Mouse (Mus musculus) hindlimb bud, embryonic 11.5 days (tissue): Measurements from ENCODE around the gene Gbp7.
"Not testable (repeated sequence)": the region's sequence is repeated elsewhere in the genome, so short reads cannot be mapped to it uniquely, and the experiment has no call there.

Source experiments
- DNase-seq: peaks from one replicate; pipeline ENCODE4 v3.0.0-alpha.2; 2012; ENCODE audit warnings: low read depth, low spot score; ENCODE audit errors: extremely low spot score

The Gbp7 gene

DNA sequence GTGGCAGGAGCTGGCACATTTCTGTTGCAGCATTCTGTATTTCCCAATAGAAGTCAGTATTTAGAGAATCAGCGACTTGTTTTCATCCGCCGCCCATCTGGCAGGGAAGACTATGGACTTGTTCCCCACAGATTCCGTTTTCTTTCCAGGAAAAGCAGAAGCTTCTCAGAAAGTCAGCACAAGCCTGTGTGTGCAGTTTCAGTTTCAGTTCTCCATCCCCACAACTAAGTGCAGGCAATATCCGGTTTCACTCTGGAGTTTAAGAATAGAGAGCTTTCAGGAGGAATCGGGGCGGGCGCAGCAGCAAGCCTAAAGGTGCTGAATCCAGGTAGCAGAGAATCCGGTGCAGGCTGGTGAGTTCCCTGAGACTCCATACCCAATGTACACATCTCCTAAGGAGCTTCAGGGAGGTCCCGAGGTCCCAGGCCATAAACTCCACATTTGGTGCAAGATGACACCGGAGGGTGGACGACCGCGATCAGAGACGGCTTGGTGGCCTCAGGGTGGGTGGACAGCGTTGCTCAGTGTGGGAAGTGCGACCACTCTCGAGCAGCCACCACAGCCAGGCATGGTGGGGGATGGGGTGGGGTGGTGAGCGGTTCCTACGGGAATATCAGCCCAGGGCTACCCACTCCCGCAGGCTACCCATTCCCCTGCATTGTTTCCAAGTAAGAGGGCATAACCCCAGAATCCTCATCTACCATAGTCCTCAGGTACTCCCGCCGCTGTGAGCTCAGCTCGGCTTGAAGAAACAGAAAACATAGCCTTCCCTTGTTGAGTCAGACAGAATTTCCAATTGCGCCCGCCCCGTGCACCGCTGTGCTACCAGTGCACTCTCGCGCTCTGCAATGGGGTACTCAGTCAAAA lies at the start of gene Gbp7:
Gene Gbp7, plus strand, starts transcription at position 256 of the 867 bp plus-strand sequence.
- DNase-seq: peak; percentile 20

- DNase-seq: no peak
Observed at GRCm38 (mm10) chr3:142490465-142490864, 39.7 kb upstream of the Gbp7 start.

DNA sequence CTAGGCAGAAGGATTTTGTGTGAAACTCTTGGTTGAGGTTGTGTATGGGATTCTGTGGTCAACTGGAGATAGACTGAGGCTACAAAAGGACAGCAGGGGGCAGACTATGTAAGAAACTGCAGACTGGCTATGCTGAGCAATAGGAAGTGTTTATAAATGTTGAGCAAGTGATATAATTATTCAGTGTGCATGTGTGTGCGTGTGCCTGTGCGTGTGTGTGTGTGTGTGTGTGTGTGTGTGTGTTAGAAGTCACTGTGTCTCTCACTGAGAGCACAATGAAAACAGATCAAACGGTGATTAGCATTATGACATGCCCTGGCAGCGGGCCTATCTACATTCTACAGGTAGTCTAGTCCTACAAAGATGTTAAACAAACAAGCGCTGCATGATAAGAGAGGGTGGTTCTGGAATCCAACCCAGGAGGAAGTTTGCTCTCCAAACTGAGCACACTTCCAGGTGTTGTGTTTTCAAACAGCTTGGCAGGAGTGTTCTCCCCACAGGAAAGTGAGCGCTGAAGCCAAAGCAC lies 36.5 kb upstream of the Gbp7 start, which contains the start of gene Gbp5:
Gene Gbp5, plus strand, starts transcription at position 443 of the 526 bp plus-strand sequence.
- no peak for DNase-seq

GRCm38 (mm10) chr3:142495146-142495655 lies 34.9 kb upstream of the Gbp7 start:
- no peak for DNase-seq

DNA sequence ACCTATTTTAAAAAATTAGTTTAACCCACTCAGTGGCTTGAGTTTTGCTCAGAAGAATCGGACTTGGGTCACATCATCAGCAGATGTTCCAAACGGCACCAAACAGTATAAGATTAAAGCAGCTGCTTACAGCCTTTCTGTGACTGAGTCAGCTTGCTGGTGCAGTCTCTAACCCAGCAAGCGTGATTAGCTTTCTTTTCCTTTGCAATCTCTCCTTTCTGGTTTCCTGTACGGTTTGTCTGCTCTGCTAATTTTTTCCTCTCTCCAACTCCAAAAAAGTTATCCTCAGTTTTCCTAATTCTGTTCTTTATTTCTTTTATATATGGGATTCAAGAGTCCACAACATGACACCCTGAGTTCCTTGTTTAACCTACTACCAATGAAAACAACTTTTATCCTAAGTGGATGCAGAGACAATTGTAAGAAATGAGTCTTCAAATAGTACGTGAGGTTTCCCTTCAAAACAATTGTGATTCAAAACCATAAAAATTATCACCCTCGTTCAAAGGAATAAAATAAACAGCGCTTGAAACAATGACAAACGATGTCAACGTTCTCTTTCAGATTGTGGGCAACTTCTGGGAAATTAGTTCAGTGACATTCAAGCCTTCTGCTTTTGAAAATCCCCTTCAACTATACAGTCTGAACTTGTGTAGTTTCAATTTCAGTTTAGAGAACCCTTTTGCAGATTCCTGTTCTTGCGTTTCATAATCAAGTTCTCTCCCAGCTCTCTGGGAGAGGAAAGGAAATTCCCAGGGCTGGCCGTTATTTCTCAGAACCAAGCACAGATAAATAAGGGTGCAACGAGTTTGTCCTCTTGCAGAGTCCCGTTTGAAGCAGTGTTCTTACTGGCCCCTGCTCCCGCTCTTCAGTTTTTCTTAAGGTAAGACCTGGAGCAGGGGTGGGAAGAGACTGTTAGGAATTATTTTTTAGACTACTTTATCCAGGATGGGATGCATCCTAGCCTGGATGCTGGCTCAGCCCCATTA lies 33.7 kb upstream of the Gbp7 start:
- no peak for DNase-seq

- no peak for DNase-seq
Observed at GRCm38 (mm10) chr3:142497123-142497841, 32.9 kb upstream of the Gbp7 start.

DNA sequence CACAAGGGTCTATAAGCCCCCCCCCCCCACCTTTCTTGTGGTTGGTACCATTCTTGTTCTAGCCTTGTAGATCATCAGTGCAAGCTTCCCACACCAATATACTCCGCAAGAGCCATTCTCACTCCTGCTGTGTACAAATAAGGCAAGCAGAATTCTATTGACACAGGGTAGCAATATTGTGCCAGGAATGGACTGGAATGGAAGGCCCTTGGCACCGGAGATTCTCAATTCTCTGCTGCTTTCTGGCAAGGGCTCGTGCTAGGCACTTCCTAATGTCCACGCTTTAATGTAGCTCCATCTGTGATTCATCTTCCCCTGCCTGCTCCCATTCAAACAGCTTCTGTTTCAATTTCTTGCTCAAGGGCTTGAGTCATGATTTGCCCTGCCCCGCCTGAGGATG lies 31.2 kb upstream of the Gbp7 start:
- no peak for DNase-seq

DNA sequence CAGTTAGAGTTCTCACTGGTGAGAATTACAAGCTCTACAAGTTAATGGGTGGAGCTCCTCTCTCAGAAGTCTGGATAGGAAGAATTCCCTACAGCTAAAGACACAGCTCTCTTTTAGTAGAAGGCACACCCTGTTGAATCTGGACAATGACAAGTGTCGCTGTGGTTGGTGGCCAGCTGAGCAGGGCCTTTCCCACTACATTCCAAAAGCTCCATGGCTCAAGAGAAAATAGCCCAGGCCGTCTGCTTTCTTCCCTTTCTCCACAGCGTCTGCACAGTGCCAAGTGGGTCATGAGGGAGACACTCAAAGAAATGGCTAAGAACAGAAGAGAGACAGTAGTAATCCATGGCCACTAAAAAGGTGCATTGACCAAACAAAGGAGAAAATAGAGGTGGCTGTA lies 2.0 kb upstream of the Gbp7 start:
- DNase-seq: no peak

- DNase-seq: no peak
Observed at GRCm38 (mm10) chr3:142529597-142529996, 545 bp upstream of the Gbp7 start.

DNA sequence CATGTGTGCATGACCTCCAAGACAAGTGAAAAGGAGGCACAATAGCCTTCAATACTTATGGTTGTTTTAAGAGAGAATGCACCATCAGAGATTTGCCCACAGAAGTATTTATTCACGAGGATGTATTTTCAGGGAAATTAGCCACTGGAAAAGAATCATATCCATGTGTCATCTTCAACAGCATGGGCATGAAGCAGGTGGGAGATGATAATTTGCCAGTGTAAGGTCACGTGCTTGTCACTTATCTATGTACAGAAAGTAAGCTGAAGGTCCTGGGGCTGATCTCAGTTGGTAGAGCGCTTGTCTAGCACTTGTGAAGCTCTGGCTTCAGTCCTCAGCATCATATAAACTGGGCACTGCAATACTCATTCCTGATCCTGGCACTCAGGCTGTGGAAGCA lies 1.5 kb downstream of the Gbp7 start:
- DNase-seq: no peak

GRCm38 (mm10) chr3:142533185-142533584 lies 3.0 kb downstream of the Gbp7 start:
- no peak for DNase-seq

DNA sequence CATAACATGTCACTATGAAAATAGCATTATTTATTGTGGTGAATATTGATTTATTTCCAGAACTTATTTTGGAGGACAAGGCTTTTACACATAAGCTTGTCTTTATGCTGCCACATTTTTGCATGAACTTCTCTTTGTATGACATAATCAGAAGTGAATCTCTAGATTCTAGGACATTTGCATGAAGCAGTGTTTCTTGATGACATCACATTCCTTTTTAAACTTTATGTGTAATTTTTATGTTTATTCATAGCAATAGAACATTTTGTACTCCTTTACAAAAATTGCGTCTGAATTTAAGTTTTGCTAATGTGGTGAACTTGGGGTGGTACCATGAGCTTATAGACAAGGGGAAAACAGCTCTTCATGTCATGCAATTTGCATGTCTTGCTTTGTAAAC lies 5.5 kb downstream of the Gbp7 start:
- DNase-seq: no peak

- DNase-seq: no peak
Observed at GRCm38 (mm10) chr3:142541391-142541790, 11.2 kb downstream of the Gbp7 start.

DNA sequence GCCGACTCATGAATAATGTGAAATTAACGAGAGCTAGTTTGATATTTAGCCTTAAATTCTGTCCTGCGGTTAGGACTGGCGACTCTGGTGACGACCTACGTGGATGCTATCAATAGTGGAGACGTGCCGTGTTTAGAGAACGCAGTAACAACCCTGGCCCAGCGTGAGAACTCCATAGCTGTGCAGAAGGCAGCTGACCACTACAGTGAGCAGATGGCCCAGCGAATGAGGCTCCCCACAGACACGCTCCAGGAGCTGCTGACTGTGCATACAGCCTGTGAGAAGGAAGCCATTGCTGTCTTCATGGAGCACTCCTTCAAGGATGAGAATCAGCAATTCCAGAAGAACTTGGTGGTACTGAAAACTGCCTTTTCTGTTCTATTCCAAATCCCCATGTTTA lies 12.6 kb downstream of the Gbp7 start:
- not testable (repeated sequence) for DNase-seq

GRCm38 (mm10) chr3:142546690-142547089 lies 16.5 kb downstream of the Gbp7 start:
- no peak for DNase-seq

DNA sequence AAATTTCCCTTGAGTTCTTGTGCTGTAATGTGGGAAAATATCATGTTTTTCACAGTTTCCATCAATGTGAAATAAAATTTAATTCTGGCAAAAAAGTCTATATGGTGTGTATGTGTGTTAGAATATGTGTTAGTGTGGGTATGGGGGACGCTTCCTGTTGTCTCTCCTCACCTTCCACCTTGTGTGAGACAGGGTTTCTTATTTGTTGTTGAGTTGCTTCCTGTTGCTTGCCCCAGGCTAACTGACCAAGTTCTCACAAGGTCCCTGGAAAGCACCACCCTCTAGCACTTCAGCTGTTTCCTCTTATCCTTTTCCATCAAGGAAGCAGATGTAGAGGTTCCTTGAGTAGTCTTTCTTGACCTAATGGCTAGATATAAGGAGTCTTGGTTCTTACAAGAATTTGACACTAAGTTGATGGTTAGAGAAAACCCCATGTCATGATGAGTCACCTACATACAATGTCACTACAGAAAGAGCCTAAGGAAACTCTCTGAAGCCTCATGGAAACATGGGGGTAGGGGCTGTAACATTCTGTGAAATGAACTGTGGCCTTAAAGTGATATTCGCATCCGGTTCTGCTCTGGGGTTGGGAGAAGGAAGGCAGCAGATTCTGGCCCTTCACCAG lies 20.0 kb downstream of the Gbp7 start:
- DNase-seq: no peak

GRCm38 (mm10) chr3:142554601-142555000 lies 24.5 kb downstream of the Gbp7 start:
- no peak for DNase-seq

- no peak for DNase-seq
Observed at GRCm38 (mm10) chr3:142555623-142556022, 25.5 kb downstream of the Gbp7 start.

GRCm38 (mm10) chr3:142559632-142560228 lies 29.6 kb downstream of the Gbp7 start, which contains the start of gene Gbp3:
Gene Gbp3 (plus strand): TSS chr3:142560026.
- DNase-seq: no peak
